Mouse (Mus musculus) lung, adult 2 months (tissue): ENCODE results near the gene Eef1akmt4.

Experiments
- CTCF ChIP-seq: fragments of 200-500 bp; IDR thresholded peaks from 2 replicates; pipeline ENCODE4 v1.5.1; 2011; ENCODE audit warnings: mild to moderate bottlenecking, low read length, control low read depth; ENCODE audit not compliant: insufficient read depth
- POLR2A ChIP-seq: fragments of 200-500 bp; IDR thresholded peaks from 2 replicates; pipeline ENCODE4 v1.6.1; 2011; ENCODE audit warnings: low read depth, mild to moderate bottlenecking, control low read depth, low read length, borderline replicate concordance; ENCODE audit errors: extremely low read depth

DNA sequence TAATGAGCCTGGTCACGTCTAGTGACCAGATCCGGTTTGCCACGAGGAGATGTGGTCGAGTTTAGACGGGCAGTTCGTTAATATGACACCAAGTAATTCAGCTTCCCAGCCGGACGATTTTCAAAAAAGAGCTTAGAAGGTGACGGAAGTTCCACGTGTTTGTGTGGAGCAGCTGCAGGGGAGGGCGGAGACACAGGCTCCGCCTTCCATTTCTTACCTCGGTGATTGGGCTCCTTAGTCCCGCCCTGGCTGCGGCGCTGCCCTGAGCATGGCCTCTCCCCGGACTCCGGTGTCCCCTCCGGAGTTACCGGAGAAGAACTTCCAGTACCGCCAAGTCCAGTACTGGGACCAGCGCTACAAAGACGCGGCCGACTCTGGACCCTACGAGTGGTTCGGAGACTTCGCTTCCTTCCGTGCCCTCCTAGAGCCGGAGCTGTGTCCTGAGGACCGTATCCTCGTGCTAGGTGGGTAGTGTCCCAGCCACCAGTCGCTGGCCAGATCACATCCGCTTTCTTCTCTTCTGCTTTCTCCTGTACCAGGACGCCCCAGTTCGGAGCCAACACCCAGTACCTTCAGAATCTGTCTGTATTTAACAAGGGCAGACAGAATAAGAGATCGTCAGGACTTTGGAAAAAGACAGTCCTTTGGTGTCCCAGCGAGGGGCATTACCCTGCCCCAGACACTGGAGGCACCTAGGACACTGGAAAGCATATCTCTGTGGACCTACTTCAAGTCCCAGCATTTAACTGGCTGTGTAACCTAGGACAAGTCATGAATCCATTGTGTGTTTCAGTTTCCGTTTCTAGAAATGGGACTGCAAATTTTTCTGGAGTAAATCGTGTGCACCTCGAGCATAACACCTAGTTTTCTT lies at the start of gene Eef1akmt4, which contains the start of the genes Gm49333 and Alg3:
- TF ChIP-seq POLR2A, result peak; percentile 42; the same call in 1 of the 2 replicates
- TF ChIP-seq CTCF, result no peak
